In genomic region chr12:108333056-108333455, GRCm38 (mm10) we compare ENCODE assay signal across 8 mouse cellular contexts. TPM values are rescaled to one million over a fixed set of nuclear protein-coding genes. Genes with fewer than 3 reads are reported as not detected.
DNase-seq lines count a peak whose midpoint lies in the region; ATAC-seq and TF ChIP-seq lines count a peak whose summit lies in the region.

No protein-coding gene starts in this region.

- no peaks in the 10 kb centered on the region for H3K9me3 ChIP-seq in ES-Bruce4 (replicated peaks; ENCODE audit: control insufficient read depth, insufficient read depth, low read length, poor library complexity, severe bottlenecking)
- H3K9me3 ChIP-seq in neural tube, embryonic 14.5 days (ENCODE audit: control insufficient read depth, low read length) = no peaks in the 10 kb centered on the region

- 0 out of 2 replicates have a peak, but pooled peaks have one; percentile 20 for TF ChIP-seq EP300 in ES-Bruce4 (IDR thresholded peaks at IDR 0.05; ENCODE audit: insufficient read depth, low read depth, low read length)

- H3K4me3 ChIP-seq in ES-Bruce4 (ENCODE audit: low read depth, low read length) = peak overlapping the region; percentile 43
- H3K4me3 ChIP-seq in neural tube, embryonic 14.5 days (ENCODE audit: low read depth, low read length) = peak overlapping the region; percentile 55; the same call in 1 of the 2 replicates

- no peaks in the 10 kb centered on the region for H3K36me3 ChIP-seq in ES-Bruce4 (ENCODE audit: control insufficient read depth, insufficient read depth, low read length, poor library complexity, severe bottlenecking)
- H3K36me3 ChIP-seq in neural tube, embryonic 14.5 days (ENCODE audit: control insufficient read depth, insufficient read depth, low read length) = no peaks in the 10 kb centered on the region

- peak; percentile 35; the same call in 1 of the 2 replicates for ATAC-seq in neural tube, embryonic 14.5 days (ENCODE audit: low read depth)

- no peak overlapping the region for H3K27ac ChIP-seq in ES-Bruce4 (ENCODE audit: insufficient read depth, low read length)
- H3K27ac ChIP-seq in neural tube, embryonic 14.5 days (ENCODE audit: low read depth, low read length) = no peak overlapping the region

- WGBS in neural tube, embryonic 14.5 days = under 1% methylated on average over 16 of the region's 16 CpGs

- TF ChIP-seq POLR2A in ES-Bruce4 (IDR thresholded peaks at IDR 0.05; ENCODE audit: insufficient read depth, low read length) = no peak

- peak; percentile 87 to 90 for DNase-seq in cerebellum, adult 18-20 months
- peak; percentile 76 for DNase-seq in forelimb bud, embryonic 11.5 days (ENCODE audit: low read depth, low spot score)
- peak; percentile 95 for DNase-seq in heart, postnatal 4 days
- DNase-seq in layer of hippocampus, adult 18-20 months (ENCODE audit: low spot score in 2 of 2) = peak; percentile 83 to 88
- peak; percentile 87 to 90 for DNase-seq in lung, adult 18-20 months
- DNase-seq in testis, postnatal 10 days (ENCODE audit: low spot score) = peak; percentile 92

- H3K4me1 ChIP-seq in ES-Bruce4 (ENCODE audit: control insufficient read depth, insufficient read depth, low read length) = no peaks in the 10 kb centered on the region
- peaks cover 9% of the 10 kb centered on the region; the same call in 1 of the 2 replicates for H3K4me1 ChIP-seq in neural tube, embryonic 14.5 days (ENCODE audit: control insufficient read depth, insufficient read depth, low read length)

- H3K27me3 ChIP-seq in ES-Bruce4 (ENCODE audit: control insufficient read depth, insufficient read depth, low read length, poor library complexity, severe bottlenecking) = no peaks in the 10 kb centered on the region
- no peaks in the 10 kb centered on the region for H3K27me3 ChIP-seq in neural tube, embryonic 14.5 days (ENCODE audit: control insufficient read depth, insufficient read depth, low read length)

- H3K4me2 ChIP-seq in neural tube, embryonic 14.5 days (ENCODE audit: low read depth, low read length) = peak overlapping the region; percentile 89

- TF ChIP-seq CTCF in ES-Bruce4 (IDR thresholded peaks at IDR 0.05; ENCODE audit: low read depth, low read length) = peak; percentile 98

- H3K9ac ChIP-seq in ES-Bruce4 (ENCODE audit: low read depth, poor library complexity, severe bottlenecking) = peak overlapping the region; percentile 9; the same call in 1 of the 2 replicates
- peak overlapping the region; percentile 29; the same call in 1 of the 2 replicates for H3K9ac ChIP-seq in neural tube, embryonic 14.5 days (replicated peaks; ENCODE audit: low read depth, low read length)

RNA-seq across cellular contexts. Expression of gene Cyp46a1, which starts 1.1 kb away (rescaled TPM):
- polyA plus RNA-seq in ES-Bruce4 (2011; ENCODE audit: insufficient read depth, insufficient read length, low read depth, missing spikeins) = 1.0 and 1.6 TPM in 2 replicates
- total RNA-seq in heart, postnatal 4 days (2021) = 1 to 10 TPM; 2.5 to 3.3 TPM
- 100 to 1,000 TPM; 159 to 175 TPM for total RNA-seq in layer of hippocampus, adult 18-20 months (2021)
- polyA plus RNA-seq in neural tube, embryonic 14.5 days (2014; fragmentation: Nextera tagmentation; extraction: Ambion mirVana) = 19.6 and 25.4 TPM in 2 replicates

RNA-seq across cellular contexts. Expression of gene Hhipl1, which starts 27.0 kb away (rescaled TPM):
- polyA plus RNA-seq in ES-Bruce4 (2011; ENCODE audit: insufficient read depth, insufficient read length, low read depth, missing spikeins) = 0.82 and 1.1 TPM in 2 replicates
- total RNA-seq in heart, postnatal 4 days (2021) = 1 to 10 TPM; 2.5 to 2.8 TPM
- total RNA-seq in layer of hippocampus, adult 18-20 months (2021) = 1 to 10 TPM; 6.1 to 6.4 TPM
- 2.0 and 2.3 TPM in 2 replicates for polyA plus RNA-seq in neural tube, embryonic 14.5 days (2014; fragmentation: Nextera tagmentation; extraction: Ambion mirVana)

RNA-seq across cellular contexts. Expression of gene Eml1, which starts 37.7 kb away (rescaled TPM):
- polyA plus RNA-seq in ES-Bruce4 (2011; ENCODE audit: insufficient read depth, insufficient read length, low read depth, missing spikeins) = 9.4 and 9.5 TPM in 2 replicates
- 10 to 100 TPM; 78.1 to 80.5 TPM for total RNA-seq in heart, postnatal 4 days (2021)
- total RNA-seq in layer of hippocampus, adult 18-20 months (2021) = 10 to 100 TPM; 46.1 to 50.2 TPM
- polyA plus RNA-seq in neural tube, embryonic 14.5 days (2014; fragmentation: Nextera tagmentation; extraction: Ambion mirVana) = 48.9 and 82.8 TPM in 2 replicates

RNA-seq across cellular contexts. Expression of gene Ccdc85c, which starts 57.8 kb away (rescaled TPM):
- 21.0 and 22.0 TPM in 2 replicates for polyA plus RNA-seq in ES-Bruce4 (2011; ENCODE audit: insufficient read depth, insufficient read length, low read depth, missing spikeins)
- total RNA-seq in heart, postnatal 4 days (2021) = 10 to 100 TPM; 35.2 to 37.2 TPM
- 10 to 100 TPM; 66.1 to 72.5 TPM for total RNA-seq in layer of hippocampus, adult 18-20 months (2021)
- 15.3 and 17.3 TPM in 2 replicates for polyA plus RNA-seq in neural tube, embryonic 14.5 days (2014; fragmentation: Nextera tagmentation; extraction: Ambion mirVana)

Comparison
In these comparisons a context has a peak if more than half of its experiments do, and no peak if none do; other contexts are left out.
1. RNA of gene Cyp46a1, which starts 1.1 kb away (total RNA-seq): 159 to 175 TPM in layer of hippocampus, adult 18-20 months; 2.5 to 3.3 TPM in heart, postnatal 4 days; every median in the first group is over 10 times any median in the second.
2. Peak in every context shown above with its lines, with median percentiles within 50 percentile points of each other: DNase-seq.